Mouse (Mus musculus) liver, postnatal 0 days (tissue): ENCODE results near the gene Cntn5.

Source experiments
- CTCF ChIP-seq: sonication (generic); IDR thresholded peaks from 2 replicates; pipeline ENCODE4 v1.5.1; 2016; ENCODE audit warnings: antibody characterized with exemption, low read depth
- EP300 ChIP-seq: IDR thresholded peaks from 2 replicates; pipeline ENCODE4 v1.6.1; 2016; ENCODE audit warnings: antibody characterized with exemption, low read depth, mild to moderate bottlenecking

GRCm38 (mm10) chr9:9673277-9674049, 1231.1 kb downstream of the Cntn5 start:
- TF ChIP-seq CTCF (no peak), EP300 (no peak)
